Mouse (Mus musculus): Measurements from ENCODE around the gene Dmpk. TPM values are rescaled to one million over a fixed set of nuclear protein-coding genes. Genes with fewer than 3 reads are reported as not detected.
"Not testable (repeated sequence)": the region's sequence is repeated elsewhere in the genome, so short reads cannot be mapped to it uniquely, and the experiment has no call there.

Gene Dmpk
- polyA plus RNA-seq, 1 experiment from 2014 or later: 24.7 TPM

GRCm38 (mm10) chr7:19055108-19055507 lies 28.5 kb upstream of the Dmpk start:
- no peak for ATAC-seq (replicated peaks; ENCODE audit: low FRiP score)
- WGBS: 92% methylated on average over 8 of the region's 8 CpGs
- no peak overlapping the region for H3K27ac ChIP-seq
- peaks cover 9% of the 10 kb centered on the region for H3K4me1 ChIP-seq
- H3K36me3 ChIP-seq: peaks cover 44% of the 10 kb centered on the region
- H3K9ac ChIP-seq: no peak overlapping the region
- no peaks in the 10 kb centered on the region for H3K9me3 ChIP-seq (replicated peaks)
- H3K4me3 ChIP-seq (replicated peaks): no peak overlapping the region
- no peaks in the 10 kb centered on the region for H3K27me3 ChIP-seq
- no peak overlapping the region for H3K4me2 ChIP-seq

- H3K4me1 ChIP-seq: peaks cover 9% of the 10 kb centered on the region
- 87% methylated on average over 10 of the region's 10 CpGs for WGBS
- no peak overlapping the region for H3K9ac ChIP-seq
- H3K36me3 ChIP-seq: peaks cover 21% of the 10 kb centered on the region
- H3K4me2 ChIP-seq: no peak overlapping the region
- H3K4me3 ChIP-seq (replicated peaks): no peak overlapping the region
- no peak for ATAC-seq (replicated peaks; ENCODE audit: low FRiP score)
- H3K27me3 ChIP-seq: no peaks in the 10 kb centered on the region
- no peaks in the 10 kb centered on the region for H3K9me3 ChIP-seq (replicated peaks)
- H3K27ac ChIP-seq: no peak overlapping the region
These were observed 26.2 kb upstream of the Dmpk start for GRCm38 (mm10) chr7:19057405-19057804.

GRCm38 (mm10) chr7:19065896-19066295 lies 17.8 kb upstream of the Dmpk start:
- no peaks in the 10 kb centered on the region for H3K36me3 ChIP-seq
- H3K9ac ChIP-seq: no peak overlapping the region
- no peak overlapping the region; the same call in 1 of the 2 replicates for H3K4me3 ChIP-seq (replicated peaks)
- H3K9me3 ChIP-seq (replicated peaks): no peaks in the 10 kb centered on the region
- H3K27me3 ChIP-seq: peaks cover 42% of the 10 kb centered on the region
- WGBS: 54% methylated on average over 13 of the region's 13 CpGs
- H3K4me2 ChIP-seq: peak overlapping the region; percentile 8
- no peaks in the 10 kb centered on the region for H3K4me1 ChIP-seq
- ATAC-seq (replicated peaks; ENCODE audit: low FRiP score): no peak
- no peak overlapping the region for H3K27ac ChIP-seq

GRCm38 (mm10) chr7:19067063-19067462 lies 16.6 kb upstream of the Dmpk start:
- WGBS: 47% methylated on average over 14 of the region's 14 CpGs
- no peak overlapping the region for H3K4me2 ChIP-seq
- H3K9me3 ChIP-seq (replicated peaks): no peaks in the 10 kb centered on the region
- peaks cover 42% of the 10 kb centered on the region for H3K27me3 ChIP-seq
- no peak overlapping the region for H3K27ac ChIP-seq
- H3K4me3 ChIP-seq (replicated peaks): no peak overlapping the region
- no peak for ATAC-seq (replicated peaks; ENCODE audit: low FRiP score)
- H3K4me1 ChIP-seq: no peaks in the 10 kb centered on the region
- H3K36me3 ChIP-seq: no peaks in the 10 kb centered on the region
- no peak overlapping the region for H3K9ac ChIP-seq

GRCm38 (mm10) chr7:19067935-19068334 lies 15.7 kb upstream of the Dmpk start:
- Histone ChIP-seq H3K4me2 (no peak overlapping the region), H3K9me3 (replicated peaks) (no peaks in the 10 kb centered on the region), H3K4me1 (no peaks in the 10 kb centered on the region), H3K36me3 (no peaks in the 10 kb centered on the region), H3K9ac (no peak overlapping the region), H3K4me3 (replicated peaks) (no peak overlapping the region), H3K27ac (no peak overlapping the region), H3K27me3 (peaks cover 42% of the 10 kb centered on the region)
- no peak for ATAC-seq (replicated peaks; ENCODE audit: low FRiP score)
- 66% methylated on average over 13 of the region's 14 CpGs for WGBS

GRCm38 (mm10) chr7:19068707-19069106 lies 14.9 kb upstream of the Dmpk start:
- Histone ChIP-seq H3K9me3 (replicated peaks) (no peaks in the 10 kb centered on the region), H3K27me3 (peaks cover 39% of the 10 kb centered on the region), H3K27ac (no peak overlapping the region), H3K36me3 (no peaks in the 10 kb centered on the region), H3K4me2 (no peak overlapping the region), H3K4me1 (no peaks in the 10 kb centered on the region), H3K9ac (no peak overlapping the region), H3K4me3 (replicated peaks) (no peak overlapping the region)
- 6% methylated on average over 2 of the region's 2 CpGs for WGBS
- no peak for ATAC-seq (replicated peaks; ENCODE audit: low FRiP score)

GRCm38 (mm10) chr7:19069500-19069899 lies 14.1 kb upstream of the Dmpk start:
- H3K4me1 ChIP-seq: no peaks in the 10 kb centered on the region
- no peak overlapping the region for H3K4me2 ChIP-seq
- H3K9ac ChIP-seq: no peak overlapping the region
- no peak overlapping the region for H3K27ac ChIP-seq
- H3K27me3 ChIP-seq: peaks cover 35% of the 10 kb centered on the region
- no peaks in the 10 kb centered on the region for H3K36me3 ChIP-seq
- no peak overlapping the region for H3K4me3 ChIP-seq (replicated peaks)
- WGBS: 50% methylated on average over 3 of the region's 3 CpGs
- no peaks in the 10 kb centered on the region for H3K9me3 ChIP-seq (replicated peaks)
- ATAC-seq (replicated peaks; ENCODE audit: low FRiP score): no peak

GRCm38 (mm10) chr7:19071024-19071423 lies 12.6 kb upstream of the Dmpk start:
- H3K9me3 ChIP-seq (replicated peaks); H3K27ac ChIP-seq; H3K4me1 ChIP-seq; H3K4me2 ChIP-seq; H3K9ac ChIP-seq; ATAC-seq (replicated peaks; ENCODE audit: low FRiP score); H3K36me3 ChIP-seq; H3K4me3 ChIP-seq (replicated peaks): not testable (repeated sequence)
- H3K27me3 ChIP-seq: peaks cover 20% of the 10 kb centered on the region
- WGBS: 61% methylated on average over 3 of the region's 3 CpGs

GRCm38 (mm10) chr7:19073504-19073903 lies 10.1 kb upstream of the Dmpk start:
- Histone ChIP-seq H3K4me3 (replicated peaks) (no peak overlapping the region), H3K4me2 (no peak overlapping the region), H3K27ac (no peak overlapping the region), H3K9ac (no peak overlapping the region), H3K36me3 (peaks cover 7% of the 10 kb centered on the region), H3K27me3 (no peaks in the 10 kb centered on the region), H3K9me3 (replicated peaks) (no peaks in the 10 kb centered on the region), H3K4me1 (peaks cover 27% of the 10 kb centered on the region)
- 83% methylated on average over 9 of the region's 9 CpGs for WGBS
- ATAC-seq (replicated peaks; ENCODE audit: low FRiP score): no peak

- no peak for ATAC-seq (replicated peaks; ENCODE audit: low FRiP score)
- H3K27ac ChIP-seq: no peak overlapping the region
- H3K9ac ChIP-seq: no peak overlapping the region
- WGBS: 92% methylated on average over 6 of the region's 6 CpGs
- H3K4me2 ChIP-seq: no peak overlapping the region
- no peak overlapping the region for H3K4me3 ChIP-seq (replicated peaks)
- peaks cover 35% of the 10 kb centered on the region for H3K4me1 ChIP-seq
- no peaks in the 10 kb centered on the region for H3K9me3 ChIP-seq (replicated peaks)
- H3K36me3 ChIP-seq: peaks cover 16% of the 10 kb centered on the region
- H3K27me3 ChIP-seq: no peaks in the 10 kb centered on the region
These were observed 9.2 kb upstream of the Dmpk start for GRCm38 (mm10) chr7:19074494-19074893.

- Histone ChIP-seq H3K4me1 (peaks cover 35% of the 10 kb centered on the region), H3K36me3 (peaks cover 24% of the 10 kb centered on the region), H3K4me2 (peak overlapping the region; percentile 70), H3K9me3 (replicated peaks) (no peaks in the 10 kb centered on the region), H3K27ac (no peak overlapping the region), H3K27me3 (no peaks in the 10 kb centered on the region), H3K9ac (no peak overlapping the region; the same call in 1 of the 2 replicates), H3K4me3 (replicated peaks) (peak overlapping the region; percentile 89)
- ATAC-seq (replicated peaks; ENCODE audit: low FRiP score): peak; percentile 8; the same call in 1 of the 2 replicates
- WGBS: 55% methylated on average over 5 of the region's 5 CpGs
These were observed 8.4 kb upstream of the Dmpk start for GRCm38 (mm10) chr7:19075231-19075630.

GRCm38 (mm10) chr7:19075723-19076585 lies 7.7 kb upstream of the Dmpk start, which contains the start of gene Dmwd:
Gene Dmwd (plus strand): TSS chr7:19076227.
- H3K36me3 ChIP-seq: peaks cover 31% of the 10 kb centered on the region
- H3K4me2 ChIP-seq: peak within 1 kb of the TSS; percentile 70
- ATAC-seq (replicated peaks; ENCODE audit: low FRiP score): peak; percentile 98
- H3K9me3 ChIP-seq (replicated peaks): no peaks in the 10 kb centered on the region
- H3K27ac ChIP-seq: peak within 1 kb of the TSS; percentile 87
- peak within 1 kb of the TSS; percentile 89 for H3K4me3 ChIP-seq (replicated peaks)
- H3K4me1 ChIP-seq: peaks cover 35% of the 10 kb centered on the region
- WGBS: under 1% methylated on average over 84 of the region's 91 CpGs
- H3K27me3 ChIP-seq: no peaks in the 10 kb centered on the region
- peak within 1 kb of the TSS; percentile 99 for H3K9ac ChIP-seq

All from kidney, embryonic 15.5 days (tissue).